Mouse (Mus musculus) erythroblast, embryonic 14.5 days (primary cell): ENCODE results near the gene Kxd1. TPM values are rescaled to one million over a fixed set of nuclear protein-coding genes. Genes with fewer than 3 reads are reported as not detected.

Experiments
- H3K27me3 ChIP-seq: 2 replicates; pipeline ENCODE4 v1.6.1; 2012; ENCODE audit warnings: inconsistent platforms; ENCODE audit not compliant: control insufficient read depth
- H3K36me3 ChIP-seq: 2 replicates; pipeline ENCODE4 v1.6.1; 2012; ENCODE audit warnings: mild to moderate bottlenecking, inconsistent platforms; ENCODE audit not compliant: control insufficient read depth
- H3K4me1 ChIP-seq: 2 replicates; pipeline ENCODE4 v1.6.1; 2012; ENCODE audit warnings: inconsistent platforms; ENCODE audit not compliant: control insufficient read depth
- H3K4me3 ChIP-seq: replicated peaks from 2 replicates; pipeline ENCODE3; 2012; ENCODE audit warnings: moderate library complexity, mild to moderate bottlenecking, inconsistent platforms
- H3K9me3 ChIP-seq: 2 replicates; pipeline ENCODE4 v1.6.1; 2012; ENCODE audit warnings: low read length, inconsistent platforms, mixed read lengths; ENCODE audit not compliant: control insufficient read depth
- GATA1 ChIP-seq: IDR thresholded peaks from 2 replicates; pipeline ENCODE4 v1.6.1; 2012; ENCODE audit warnings: low read length, inconsistent platforms, mixed read lengths
- TAL1 ChIP-seq: IDR thresholded peaks from 3 replicates; pipeline ENCODE4 v1.6.1; 2012; ENCODE audit warnings: low read length, inconsistent platforms, mixed read lengths
- polyA plus RNA-seq: library from polyadenylated mRNA; stranded (reverse); fragments of >175 nt; gene quantifications from 2 replicates; pipeline ENCODE4 v1.2.3, GENCODE M21; 2012

Gene Kxd1
- polyA plus RNA-seq, 1 experiment: 2.6 TPM

- H3K4me1 ChIP-seq: peaks cover 37% of the 10 kb centered on the region
- no peak overlapping the region for H3K4me3 ChIP-seq
- peaks cover 72% of the 10 kb centered on the region for H3K36me3 ChIP-seq
- TF ChIP-seq TAL1: no peak
- no peak for TF ChIP-seq GATA1
- H3K9me3 ChIP-seq: no peaks in the 10 kb centered on the region
- H3K27me3 ChIP-seq: no peaks in the 10 kb centered on the region
Measured at GRCm38 (mm10) chr8:70467907-70468306, 59.8 kb downstream of the Kxd1 start.

DNA sequence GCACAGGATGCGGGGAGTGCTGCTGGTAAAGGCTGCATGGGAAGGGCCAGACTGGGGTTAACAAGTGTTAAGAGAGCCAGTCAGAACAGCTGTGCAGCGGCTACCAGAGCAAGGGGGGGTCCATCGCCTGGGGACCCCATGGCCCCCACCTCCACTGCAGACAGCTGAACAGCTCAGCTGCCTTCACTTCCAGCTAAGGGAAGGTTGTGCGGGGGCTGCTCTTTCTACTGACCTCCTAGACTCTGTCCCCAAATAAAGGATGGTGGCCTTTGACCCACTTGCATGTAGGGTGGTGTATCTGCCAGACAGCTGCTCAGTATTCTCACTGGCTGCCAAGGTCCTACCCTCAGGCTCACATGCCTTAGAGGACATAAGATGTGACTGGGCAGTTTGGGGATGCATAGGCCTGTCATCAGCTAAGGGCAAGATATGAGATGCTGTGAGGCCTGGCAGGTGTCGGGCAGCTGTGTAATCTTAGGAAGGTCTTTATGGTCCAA is 60.5 kb downstream of the Kxd1 start:
- no peaks in the 10 kb centered on the region for H3K27me3 ChIP-seq
- peaks cover 37% of the 10 kb centered on the region for H3K4me1 ChIP-seq
- TF ChIP-seq TAL1 (no peak), GATA1 (no peak)
- H3K4me3 ChIP-seq: no peak overlapping the region
- peaks cover 67% of the 10 kb centered on the region for H3K36me3 ChIP-seq
- H3K9me3 ChIP-seq: no peaks in the 10 kb centered on the region

- TF ChIP-seq GATA1: no peak
- TF ChIP-seq TAL1: no peak
- peaks cover 37% of the 10 kb centered on the region for H3K4me1 ChIP-seq
- H3K9me3 ChIP-seq: no peaks in the 10 kb centered on the region
- no peak overlapping the region for H3K4me3 ChIP-seq
- H3K27me3 ChIP-seq: no peaks in the 10 kb centered on the region
- H3K36me3 ChIP-seq: peaks cover 65% of the 10 kb centered on the region
Measured at GRCm38 (mm10) chr8:70466771-70467170, 61.0 kb downstream of the Kxd1 start.

- no peaks in the 10 kb centered on the region for H3K27me3 ChIP-seq
- peaks cover 61% of the 10 kb centered on the region for H3K36me3 ChIP-seq
- no peak for TF ChIP-seq TAL1
- no peak for TF ChIP-seq GATA1
- H3K4me3 ChIP-seq: no peak overlapping the region
- H3K9me3 ChIP-seq: no peaks in the 10 kb centered on the region
- H3K4me1 ChIP-seq: peaks cover 37% of the 10 kb centered on the region
Measured at GRCm38 (mm10) chr8:70466305-70466704, 61.5 kb downstream of the Kxd1 start.

DNA sequence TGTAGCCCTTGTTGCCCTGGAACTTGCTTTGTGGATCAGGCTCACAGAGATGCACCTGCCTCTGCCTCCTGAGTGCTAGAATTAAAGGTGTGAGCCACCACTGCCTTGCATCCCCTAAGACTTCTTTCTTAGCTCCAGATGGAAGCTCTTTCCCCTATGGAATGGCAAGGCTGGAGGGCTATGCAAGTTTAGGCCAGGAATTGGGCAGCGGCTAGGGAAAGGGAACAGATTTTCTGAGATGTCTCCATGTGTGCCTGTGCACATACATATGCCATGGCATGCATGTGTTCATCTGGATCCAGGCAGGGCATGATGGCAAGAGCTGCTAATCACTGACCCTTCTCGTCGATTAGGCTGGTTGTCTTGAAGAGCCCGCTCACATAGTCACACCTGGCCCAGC is 62.1 kb downstream of the Kxd1 start:
- Histone ChIP-seq H3K4me1 (peaks cover 37% of the 10 kb centered on the region), H3K4me3 (no peak overlapping the region), H3K9me3 (no peaks in the 10 kb centered on the region), H3K36me3 (peaks cover 58% of the 10 kb centered on the region), H3K27me3 (no peaks in the 10 kb centered on the region)
- TF ChIP-seq TAL1 (no peak), GATA1 (no peak)

- no peaks in the 10 kb centered on the region; the same call in 1 of the 2 replicates for H3K27me3 ChIP-seq
- H3K4me3 ChIP-seq: no peak overlapping the region
- TF ChIP-seq GATA1 (no peak), TAL1 (no peak)
- peaks cover 57% of the 10 kb centered on the region for H3K36me3 ChIP-seq
- peaks cover 8% of the 10 kb centered on the region for H3K9me3 ChIP-seq
- peaks cover 27% of the 10 kb centered on the region for H3K4me1 ChIP-seq
Measured at GRCm38 (mm10) chr8:70464162-70464561, 63.6 kb downstream of the Kxd1 start.

- Histone ChIP-seq H3K9me3 (peaks cover 8% of the 10 kb centered on the region), H3K4me3 (no peak overlapping the region), H3K27me3 (no peaks in the 10 kb centered on the region; the same call in 1 of the 2 replicates), H3K4me1 (peaks cover 25% of the 10 kb centered on the region), H3K36me3 (peaks cover 53% of the 10 kb centered on the region)
- TF ChIP-seq GATA1 (no peak), TAL1 (no peak)
Measured at GRCm38 (mm10) chr8:70463306-70463705, 64.5 kb downstream of the Kxd1 start.

DNA sequence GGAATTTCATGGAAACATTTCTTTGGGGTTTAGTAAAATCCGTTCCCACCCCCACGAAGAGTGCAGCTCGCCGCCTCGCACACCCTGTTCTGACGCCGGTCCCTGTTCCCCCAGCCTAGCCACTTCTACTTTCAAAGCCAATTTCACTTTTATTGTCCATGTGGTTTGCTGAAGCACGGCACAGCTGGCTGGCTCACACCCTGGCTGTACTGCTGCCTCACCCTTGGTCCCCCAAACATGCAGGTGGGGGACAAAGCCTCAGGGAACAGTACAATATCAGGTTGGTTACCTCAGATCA is 65.3 kb downstream of the Kxd1 start:
- peaks cover 8% of the 10 kb centered on the region for H3K9me3 ChIP-seq
- H3K4me1 ChIP-seq: peaks cover 23% of the 10 kb centered on the region
- TF ChIP-seq GATA1 (no peak), TAL1 (no peak)
- H3K4me3 ChIP-seq: no peak overlapping the region
- H3K27me3 ChIP-seq: no peaks in the 10 kb centered on the region; the same call in 1 of the 2 replicates
- peaks cover 47% of the 10 kb centered on the region for H3K36me3 ChIP-seq

DNA sequence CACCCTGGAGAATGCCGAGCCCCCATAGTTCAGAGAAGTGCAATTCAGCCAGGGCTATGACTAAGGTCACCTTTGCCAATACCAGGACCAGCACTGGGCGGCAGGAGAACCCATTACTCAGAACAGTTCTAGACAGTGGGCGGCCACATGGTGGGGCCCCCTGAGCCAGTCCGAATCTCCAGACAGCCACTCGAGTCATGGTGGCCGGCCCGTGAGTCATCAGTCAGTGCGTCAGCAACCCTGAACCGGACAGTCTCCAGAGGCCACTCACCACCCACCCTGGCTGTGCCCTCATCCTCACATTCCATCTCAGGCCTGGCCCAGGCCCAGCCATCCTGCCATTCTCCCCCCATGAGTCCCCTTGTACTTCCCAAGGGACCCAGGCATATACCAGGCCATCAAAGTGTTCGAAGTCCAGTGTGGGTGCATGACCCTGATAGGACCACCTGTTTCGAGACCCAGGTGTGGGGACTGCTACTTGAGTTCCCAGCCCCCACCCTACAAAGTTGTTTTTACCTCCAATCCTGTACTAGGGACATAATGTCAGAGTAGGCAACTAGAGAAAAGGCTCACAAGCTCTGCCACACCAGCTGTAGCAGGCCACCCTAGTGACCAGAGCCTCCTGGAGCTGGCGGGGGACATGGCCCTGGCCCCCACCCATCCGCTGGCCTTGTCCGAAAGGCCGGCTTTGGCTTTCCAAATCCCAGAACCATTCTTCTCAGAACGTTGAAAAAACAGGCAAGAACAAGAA is 65.8 kb downstream of the Kxd1 start:
- H3K27me3 ChIP-seq: no peaks in the 10 kb centered on the region; the same call in 1 of the 2 replicates
- TF ChIP-seq GATA1: no peak
- TF ChIP-seq TAL1: no peak
- peaks cover 25% of the 10 kb centered on the region for H3K4me1 ChIP-seq
- H3K9me3 ChIP-seq: peaks cover 8% of the 10 kb centered on the region
- H3K4me3 ChIP-seq: no peak overlapping the region
- peaks cover 42% of the 10 kb centered on the region for H3K36me3 ChIP-seq
